Mouse (Mus musculus): ENCODE measurements around the gene Snx21. TPM values are rescaled to one million over a fixed set of nuclear protein-coding genes. Genes with fewer than 3 reads are reported as not detected.

The Snx21 gene
- polyA plus RNA-seq, 1 experiment from 2014 or later, result 16.0 TPM

GRCm38 (mm10) chr2:164765841-164766240 lies 19.8 kb upstream of the Snx21 start:
- H3K4me1 ChIP-seq (ENCODE audit: control insufficient read depth, insufficient read depth, low read length), result no peaks in the 10 kb centered on the region; the same call in 1 of the 2 replicates
- H3K27ac ChIP-seq (ENCODE audit: low read depth, low read length), result no peak overlapping the region
- ATAC-seq (ENCODE audit: low FRiP score, low TSS enrichment), result no peak
- H3K4me2 ChIP-seq (replicated peaks; ENCODE audit: low read depth, low read length), result no peak overlapping the region
- no peak overlapping the region for H3K9ac ChIP-seq (ENCODE audit: low read depth, low read length)
- H3K27me3 ChIP-seq (ENCODE audit: control insufficient read depth, insufficient read depth, low read length), result no peaks in the 10 kb centered on the region
- H3K4me3 ChIP-seq (ENCODE audit: low read length), result no peak overlapping the region
- H3K36me3 ChIP-seq (ENCODE audit: control insufficient read depth, insufficient read depth, low read length), result peaks cover 66% of the 10 kb centered on the region
- H3K9me3 ChIP-seq (ENCODE audit: control insufficient read depth, low read length), result no peaks in the 10 kb centered on the region
- WGBS, result 81% methylated on average over 3 of the region's 3 CpGs

DNA sequence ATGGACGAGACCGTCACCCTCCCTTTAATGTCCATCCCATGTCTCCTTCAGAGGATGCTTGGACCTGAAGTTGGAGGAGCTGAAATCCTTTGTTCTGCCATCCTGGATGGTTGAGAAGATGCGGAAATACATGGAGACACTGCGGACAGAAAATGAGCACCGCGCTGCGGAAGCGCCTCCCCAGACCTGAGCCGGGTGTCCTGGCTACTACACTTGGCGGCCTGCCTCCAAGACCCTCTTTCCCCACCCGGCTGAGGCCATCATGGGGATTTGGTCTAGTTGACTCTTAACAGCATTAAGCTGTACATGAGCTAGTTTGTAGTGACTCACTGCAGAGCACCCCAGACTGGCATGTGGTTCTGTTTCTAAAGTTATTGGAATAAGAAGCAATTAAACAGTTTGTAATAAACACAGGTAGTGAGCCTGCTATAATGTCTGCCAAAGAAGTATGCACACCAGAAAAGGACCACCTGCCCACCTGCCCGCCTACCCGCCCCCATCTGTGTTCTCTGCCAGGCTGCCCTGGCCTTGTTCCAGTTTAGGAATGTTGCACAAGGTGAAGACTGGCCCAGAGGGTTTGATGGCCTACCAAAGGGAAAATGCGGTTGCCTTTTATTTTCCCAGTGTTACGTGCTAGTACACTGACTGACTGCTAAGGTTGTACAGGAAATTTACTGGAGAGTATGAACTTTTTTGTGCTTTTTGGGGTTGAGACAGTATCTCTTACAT lies 17.6 kb upstream of the Snx21 start:
- Histone ChIP-seq H3K36me3 (ENCODE audit: control insufficient read depth, insufficient read depth, low read length) (peaks cover 65% of the 10 kb centered on the region), H3K27ac (ENCODE audit: low read depth, low read length) (no peak overlapping the region), H3K4me2 (replicated peaks; ENCODE audit: low read depth, low read length) (no peak overlapping the region), H3K4me3 (ENCODE audit: low read length) (no peak overlapping the region), H3K9ac (ENCODE audit: low read depth, low read length) (no peak overlapping the region), H3K27me3 (ENCODE audit: control insufficient read depth, insufficient read depth, low read length) (no peaks in the 10 kb centered on the region), H3K4me1 (ENCODE audit: control insufficient read depth, insufficient read depth, low read length) (peaks cover 14% of the 10 kb centered on the region), H3K9me3 (ENCODE audit: control insufficient read depth, low read length) (no peaks in the 10 kb centered on the region)
- 90% methylated on average over 15 of the region's 15 CpGs for WGBS
- no peak for ATAC-seq (ENCODE audit: low FRiP score, low TSS enrichment)

DNA sequence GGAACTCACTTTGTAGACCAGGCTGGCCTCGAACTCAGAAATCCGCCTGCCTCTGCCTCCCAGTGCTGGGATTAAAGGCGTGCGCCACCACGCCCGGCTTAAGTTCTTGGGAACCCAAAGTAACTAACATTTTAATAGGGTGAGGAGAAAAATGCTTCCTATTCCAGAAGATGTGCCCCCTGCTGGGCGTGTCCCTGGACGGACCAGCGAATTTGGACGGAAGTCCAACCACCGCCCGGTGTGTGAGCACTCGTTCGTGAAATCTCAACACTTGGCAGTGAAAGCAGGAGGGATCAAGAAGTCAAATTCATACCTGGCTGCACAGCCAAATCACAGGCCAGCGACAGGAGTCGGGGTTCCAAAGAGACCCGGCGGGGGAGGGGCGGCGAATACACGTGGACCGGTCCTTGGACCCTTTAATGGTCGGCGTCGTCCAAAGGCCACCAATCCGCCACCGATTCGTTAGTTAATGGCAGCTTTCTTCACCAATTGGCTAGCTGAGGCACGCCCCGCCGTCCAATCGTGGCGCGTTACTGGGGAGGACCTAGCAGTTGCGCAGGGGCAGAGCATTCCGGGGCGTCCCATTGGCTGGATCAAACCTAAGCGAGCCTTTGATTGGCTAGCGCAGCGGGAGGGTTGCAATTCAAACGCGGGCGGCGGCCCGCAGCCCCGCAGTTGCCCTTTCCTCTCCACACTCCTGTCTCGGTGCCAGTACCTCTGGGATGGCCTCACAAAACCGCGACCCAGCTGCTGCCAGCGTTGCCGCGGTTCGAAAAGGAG lies 16.2 kb upstream of the Snx21 start, which contains the start of gene Ube2c:
TSS of gene Ube2c (plus strand) at position 641 of the 780 bp plus-strand sequence.
- peak; percentile 99 for ATAC-seq (ENCODE audit: low FRiP score, low TSS enrichment)
- Histone ChIP-seq H3K4me3 (ENCODE audit: low read length) (peak within 1 kb of the TSS; percentile 75), H3K9me3 (ENCODE audit: control insufficient read depth, low read length) (no peaks in the 10 kb centered on the region), H3K27ac (ENCODE audit: low read depth, low read length) (peak within 1 kb of the TSS; percentile 52), H3K27me3 (ENCODE audit: control insufficient read depth, insufficient read depth, low read length) (no peaks in the 10 kb centered on the region), H3K36me3 (ENCODE audit: control insufficient read depth, insufficient read depth, low read length) (peaks cover 63% of the 10 kb centered on the region), H3K4me1 (ENCODE audit: control insufficient read depth, insufficient read depth, low read length) (peaks cover 14% of the 10 kb centered on the region), H3K9ac (ENCODE audit: low read depth, low read length) (peak within 1 kb of the TSS; percentile 68), H3K4me2 (replicated peaks; ENCODE audit: low read depth, low read length) (peak within 1 kb of the TSS; percentile 51)
- 2% methylated on average over 53 of the region's 53 CpGs for WGBS

GRCm38 (mm10) chr2:164770279-164770678 lies 15.3 kb upstream of the Snx21 start:
- H3K9me3 ChIP-seq (ENCODE audit: control insufficient read depth, low read length), result no peaks in the 10 kb centered on the region
- H3K4me1 ChIP-seq (ENCODE audit: control insufficient read depth, insufficient read depth, low read length), result peaks cover 14% of the 10 kb centered on the region
- peaks cover 56% of the 10 kb centered on the region for H3K36me3 ChIP-seq (ENCODE audit: control insufficient read depth, insufficient read depth, low read length)
- H3K4me2 ChIP-seq (replicated peaks; ENCODE audit: low read depth, low read length), result peak overlapping the region; percentile 51
- peak overlapping the region; percentile 68 for H3K9ac ChIP-seq (ENCODE audit: low read depth, low read length)
- H3K4me3 ChIP-seq (ENCODE audit: low read length), result peak overlapping the region; percentile 75
- no peaks in the 10 kb centered on the region for H3K27me3 ChIP-seq (ENCODE audit: control insufficient read depth, insufficient read depth, low read length)
- 3% methylated on average over 15 of the region's 15 CpGs for WGBS
- H3K27ac ChIP-seq (ENCODE audit: low read depth, low read length), result peak overlapping the region; percentile 20; the same call in 1 of the 2 replicates
- ATAC-seq (ENCODE audit: low FRiP score, low TSS enrichment), result no peak

GRCm38 (mm10) chr2:164771123-164771522 lies 14.5 kb upstream of the Snx21 start:
- Histone ChIP-seq H3K9me3 (ENCODE audit: control insufficient read depth, low read length) (no peaks in the 10 kb centered on the region), H3K4me2 (replicated peaks; ENCODE audit: low read depth, low read length) (peak overlapping the region; percentile 51), H3K4me3 (ENCODE audit: low read length) (peak overlapping the region; percentile 75), H3K9ac (ENCODE audit: low read depth, low read length) (peak overlapping the region; percentile 68), H3K4me1 (ENCODE audit: control insufficient read depth, insufficient read depth, low read length) (peaks cover 14% of the 10 kb centered on the region), H3K36me3 (ENCODE audit: control insufficient read depth, insufficient read depth, low read length) (peaks cover 47% of the 10 kb centered on the region), H3K27me3 (ENCODE audit: control insufficient read depth, insufficient read depth, low read length) (no peaks in the 10 kb centered on the region), H3K27ac (ENCODE audit: low read depth, low read length) (no peak overlapping the region)
- 77% methylated on average over 8 of the region's 8 CpGs for WGBS
- no peak for ATAC-seq (ENCODE audit: low FRiP score, low TSS enrichment)

DNA sequence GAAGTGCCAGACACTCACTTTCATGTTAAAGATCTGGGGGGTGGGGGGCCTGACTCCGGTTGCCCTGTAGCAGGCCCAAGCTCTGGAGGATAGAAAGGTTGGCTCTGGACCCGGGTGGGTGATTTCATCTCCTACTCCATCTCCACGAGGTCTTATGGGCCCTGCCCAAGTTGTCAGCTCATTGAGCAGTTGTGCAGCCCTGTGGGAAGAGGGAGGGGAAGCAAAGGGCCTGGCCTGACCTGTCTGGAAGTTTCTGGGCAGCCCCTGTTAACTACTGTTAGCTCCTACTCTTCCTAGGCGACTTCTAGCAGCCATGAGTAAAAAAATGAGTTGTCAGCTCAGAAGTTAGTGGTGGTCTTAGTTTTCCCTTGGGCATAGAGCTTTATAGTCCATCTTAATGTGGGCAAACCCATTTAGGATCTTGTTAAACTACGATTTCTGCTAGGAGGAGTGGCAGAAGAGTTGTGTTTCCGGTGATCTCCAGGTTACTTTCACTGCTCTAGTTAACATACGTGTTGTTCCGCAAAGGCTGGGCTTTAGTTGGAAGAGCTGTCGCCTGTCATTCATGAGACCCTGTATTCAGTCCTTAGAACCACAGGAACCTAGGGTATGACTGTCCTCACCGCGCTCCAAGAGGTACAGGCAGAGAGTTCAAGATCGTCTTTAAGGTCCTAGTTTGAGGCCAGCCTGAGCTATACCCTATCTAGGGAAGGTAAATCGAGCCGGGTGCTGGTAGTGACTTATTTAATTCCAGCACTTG lies 12.2 kb upstream of the Snx21 start:
- no peak overlapping the region for H3K4me2 ChIP-seq (replicated peaks; ENCODE audit: low read depth, low read length)
- ATAC-seq (ENCODE audit: low FRiP score, low TSS enrichment), result no peak
- H3K27ac ChIP-seq (ENCODE audit: low read depth, low read length), result no peak overlapping the region
- peaks cover 14% of the 10 kb centered on the region for H3K4me1 ChIP-seq (ENCODE audit: control insufficient read depth, insufficient read depth, low read length)
- peaks cover 25% of the 10 kb centered on the region for H3K36me3 ChIP-seq (ENCODE audit: control insufficient read depth, insufficient read depth, low read length)
- 81% methylated on average over 14 of the region's 14 CpGs for WGBS
- no peaks in the 10 kb centered on the region for H3K27me3 ChIP-seq (ENCODE audit: control insufficient read depth, insufficient read depth, low read length)
- H3K9me3 ChIP-seq (ENCODE audit: control insufficient read depth, low read length), result no peaks in the 10 kb centered on the region
- no peak overlapping the region for H3K4me3 ChIP-seq (ENCODE audit: low read length)
- H3K9ac ChIP-seq (ENCODE audit: low read depth, low read length), result no peak overlapping the region

DNA sequence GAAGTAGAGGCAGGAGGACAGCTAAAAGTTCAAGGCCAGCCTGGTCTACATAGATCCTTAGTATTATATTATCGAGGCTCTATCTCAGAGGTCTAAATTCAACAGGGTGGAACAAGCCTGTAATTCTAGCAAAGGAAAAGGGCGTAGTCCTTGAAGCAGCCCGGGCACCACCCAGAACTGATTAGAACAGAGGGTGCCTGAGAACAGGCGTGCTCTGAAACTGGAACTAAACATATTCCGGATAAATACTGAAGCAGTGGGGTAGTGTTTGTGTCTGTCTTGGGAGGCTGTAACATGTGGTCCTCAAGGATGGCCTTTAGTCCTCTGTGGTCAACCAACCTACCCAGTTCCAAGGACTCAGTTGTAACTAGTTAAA lies 11.6 kb upstream of the Snx21 start:
- H3K9me3 ChIP-seq (ENCODE audit: control insufficient read depth, low read length), result no peaks in the 10 kb centered on the region
- peaks cover 14% of the 10 kb centered on the region for H3K4me1 ChIP-seq (ENCODE audit: control insufficient read depth, insufficient read depth, low read length)
- H3K36me3 ChIP-seq (ENCODE audit: control insufficient read depth, insufficient read depth, low read length), result peaks cover 25% of the 10 kb centered on the region
- no peaks in the 10 kb centered on the region for H3K27me3 ChIP-seq (ENCODE audit: control insufficient read depth, insufficient read depth, low read length)
- no peak overlapping the region for H3K4me2 ChIP-seq (replicated peaks; ENCODE audit: low read depth, low read length)
- 87% methylated on average over 5 of the region's 5 CpGs for WGBS
- ATAC-seq (ENCODE audit: low FRiP score, low TSS enrichment), result no peak
- no peak overlapping the region for H3K27ac ChIP-seq (ENCODE audit: low read depth, low read length)
- no peak overlapping the region for H3K4me3 ChIP-seq (ENCODE audit: low read length)
- H3K9ac ChIP-seq (ENCODE audit: low read depth, low read length), result no peak overlapping the region

DNA sequence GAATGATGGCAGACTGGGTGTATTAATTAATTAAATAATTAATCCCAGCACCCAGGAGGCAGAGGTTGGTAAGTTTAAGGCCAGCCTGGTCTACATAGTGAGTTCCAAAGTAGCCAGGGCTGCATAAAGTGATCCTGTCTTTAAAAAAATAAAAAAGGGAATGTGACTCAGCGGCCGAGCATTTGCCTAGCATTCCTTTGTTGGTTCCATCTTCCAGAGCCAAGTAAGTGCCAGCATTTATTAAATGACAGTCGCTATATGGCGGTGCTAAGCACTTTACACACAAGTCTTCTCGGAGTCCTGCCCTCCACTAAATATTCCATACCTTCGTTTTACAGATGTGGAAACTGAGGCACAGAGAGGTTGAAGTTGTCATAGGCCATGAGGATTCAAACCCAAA lies 9.5 kb upstream of the Snx21 start:
- H3K4me3 ChIP-seq (ENCODE audit: low read length), result no peak overlapping the region
- H3K9ac ChIP-seq (ENCODE audit: low read depth, low read length), result no peak overlapping the region
- no peaks in the 10 kb centered on the region for H3K9me3 ChIP-seq (ENCODE audit: control insufficient read depth, low read length)
- no peaks in the 10 kb centered on the region for H3K27me3 ChIP-seq (ENCODE audit: control insufficient read depth, insufficient read depth, low read length)
- H3K36me3 ChIP-seq (ENCODE audit: control insufficient read depth, insufficient read depth, low read length), result peaks cover 22% of the 10 kb centered on the region
- no peak for ATAC-seq (ENCODE audit: low FRiP score, low TSS enrichment)
- no peak overlapping the region for H3K27ac ChIP-seq (ENCODE audit: low read depth, low read length)
- peaks cover 11% of the 10 kb centered on the region for H3K4me1 ChIP-seq (ENCODE audit: control insufficient read depth, insufficient read depth, low read length)
- WGBS, result 82% methylated on average over 6 of the region's 6 CpGs
- no peak overlapping the region for H3K4me2 ChIP-seq (replicated peaks; ENCODE audit: low read depth, low read length)

Measured in kidney, embryonic 14.5 days (tissue).